Mouse (Mus musculus): ENCODE data around the gene I0C0044D17Rik.
"Not testable (repeated sequence)": the region's sequence is repeated elsewhere in the genome, so short reads cannot be mapped to it uniquely, and the experiment has no call there.

I0C0044D17Rik gene

DNA sequence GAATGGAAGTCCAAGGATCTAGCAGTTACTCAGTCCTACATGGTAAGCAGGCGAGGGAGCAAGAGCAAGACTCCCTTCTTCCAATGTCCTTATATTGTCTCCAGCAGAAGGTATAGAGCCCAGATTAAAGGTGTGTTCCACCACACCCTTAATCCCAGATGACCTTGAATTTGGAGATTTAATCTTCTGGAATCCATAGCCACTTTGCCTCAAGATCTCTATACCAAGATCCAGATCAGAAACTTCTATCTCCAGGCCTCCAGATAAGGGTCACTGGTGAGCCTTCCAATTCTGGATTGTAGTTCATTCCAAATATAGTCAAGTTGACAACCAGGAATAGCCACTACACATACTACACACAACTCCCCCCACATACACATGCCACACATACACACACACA is at the start of gene I0C0044D17Rik:
Gene I0C0044D17Rik, minus strand, starts transcription at position 101 of the 400 bp plus-strand sequence.
- in situ Hi-C loops (cut with MboI; ENCODE audit: unreplicated experiment in 2 of 2): not testable (repeated sequence)

- in situ Hi-C loops (cut with MboI; ENCODE audit: unreplicated experiment in 2 of 2): no loop called here
These were observed 42.0 kb upstream of the I0C0044D17Rik start for GRCm38 (mm10) chr4:98865386-98866237.

DNA sequence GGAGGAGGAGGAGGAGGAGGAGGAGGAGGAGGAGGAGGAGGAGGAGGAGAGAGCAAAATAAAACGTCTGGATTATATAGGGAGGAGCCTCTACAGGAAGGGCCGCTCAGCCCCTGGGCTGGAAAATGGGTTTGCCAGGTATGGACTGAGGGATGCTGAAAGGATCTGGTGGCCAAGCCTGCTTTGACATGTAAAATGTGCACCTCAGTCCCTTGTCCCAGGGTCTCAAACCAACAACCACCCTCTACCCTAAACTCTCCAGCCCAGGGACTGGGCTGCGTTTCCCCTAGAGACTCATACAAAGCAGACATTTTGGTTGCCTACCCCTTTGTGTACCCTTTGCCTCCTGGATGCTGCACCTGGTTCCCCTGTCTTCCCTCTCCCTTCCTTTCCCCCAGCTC is 40.9 kb upstream of the I0C0044D17Rik start:
- in situ Hi-C loops (cut with MboI; ENCODE audit: unreplicated experiment in 2 of 2): no loop called here

DNA sequence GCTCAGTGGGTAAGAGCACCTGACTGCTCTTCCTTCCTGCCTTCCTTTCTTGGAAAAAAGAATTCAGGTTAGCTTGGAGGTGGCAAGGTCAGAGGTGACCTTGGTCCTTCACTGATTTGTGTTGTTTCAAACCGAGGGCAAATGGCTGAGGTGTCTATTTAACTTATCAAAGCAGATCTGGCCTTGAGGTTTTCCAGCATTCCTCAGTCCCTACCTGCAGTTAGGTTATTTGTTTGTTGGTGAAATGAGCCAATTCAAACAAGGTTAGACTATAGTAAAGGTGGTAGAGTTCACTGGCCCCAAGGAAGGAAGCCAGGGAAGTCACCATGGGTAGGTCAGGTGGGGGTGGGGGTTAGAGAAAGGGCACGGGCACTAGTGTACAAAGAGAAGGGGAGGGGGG is 40.5 kb upstream of the I0C0044D17Rik start:
- in situ Hi-C loops (cut with MboI; ENCODE audit: unreplicated experiment in 2 of 2): no loop called here

DNA sequence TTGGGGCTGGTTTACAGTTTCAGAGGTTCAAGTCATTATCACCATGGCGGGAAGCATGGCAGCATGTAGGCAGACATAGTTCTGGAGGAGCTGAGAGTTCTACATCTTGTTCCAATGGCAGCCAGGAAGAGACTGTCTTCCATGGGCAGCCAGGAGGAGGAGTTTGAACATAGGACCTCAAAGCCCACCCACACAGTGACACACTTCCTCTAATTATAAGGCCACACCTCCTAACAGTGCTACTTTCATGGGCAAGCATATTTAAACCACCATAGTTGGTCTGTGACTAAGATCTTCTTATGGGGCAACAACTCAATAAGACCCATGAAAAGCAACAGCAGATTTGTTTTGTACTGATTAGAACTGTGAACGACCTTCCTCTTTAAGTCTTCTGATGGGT is 39.8 kb upstream of the I0C0044D17Rik start:
- in situ Hi-C loops (cut with MboI; ENCODE audit: unreplicated experiment in 2 of 2): no loop called here

DNA sequence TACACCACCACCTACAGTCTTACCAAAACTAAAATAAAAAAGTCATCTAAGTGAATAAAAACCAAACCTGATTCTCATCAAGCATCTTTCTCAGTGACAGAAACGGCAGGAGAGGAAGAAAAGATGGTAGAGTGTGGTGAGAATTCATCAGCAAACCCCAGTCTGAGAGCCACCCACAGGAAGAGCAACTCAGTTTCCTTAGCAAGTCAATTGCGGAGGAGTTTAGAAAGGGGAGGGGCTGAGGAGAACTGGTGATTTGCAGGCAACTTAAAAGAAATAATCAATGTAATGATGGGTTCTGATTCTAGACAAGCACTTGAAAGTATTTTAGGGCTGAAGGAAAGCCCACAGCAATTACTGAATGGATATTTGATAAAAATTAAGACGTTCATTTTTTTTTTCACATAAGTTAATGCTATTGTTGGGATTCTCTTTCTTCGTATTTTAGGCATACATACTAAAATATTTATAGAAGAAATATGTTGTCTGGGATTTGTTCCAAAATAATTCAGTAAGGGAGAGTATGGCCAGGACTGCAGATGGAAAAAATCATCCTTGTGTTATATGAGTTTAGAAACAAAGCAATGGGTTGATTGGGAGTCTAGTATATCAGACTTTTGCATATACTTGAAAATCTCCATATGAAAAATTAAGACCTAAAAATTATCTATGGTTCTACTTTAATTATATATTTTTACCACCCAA is 34.7 kb upstream of the I0C0044D17Rik start:
- in situ Hi-C loops (cut with MboI; ENCODE audit: unreplicated experiment in 2 of 2): no loop called here

GRCm38 (mm10) chr4:98857037-98857648 is 33.5 kb upstream of the I0C0044D17Rik start:
- in situ Hi-C loops (cut with MboI; ENCODE audit: unreplicated experiment in 2 of 2): no loop called here

- in situ Hi-C loops (cut with MboI; ENCODE audit: unreplicated experiment in 2 of 2): no loop called here
These were observed 30.3 kb upstream of the I0C0044D17Rik start for GRCm38 (mm10) chr4:98853926-98854325.

DNA sequence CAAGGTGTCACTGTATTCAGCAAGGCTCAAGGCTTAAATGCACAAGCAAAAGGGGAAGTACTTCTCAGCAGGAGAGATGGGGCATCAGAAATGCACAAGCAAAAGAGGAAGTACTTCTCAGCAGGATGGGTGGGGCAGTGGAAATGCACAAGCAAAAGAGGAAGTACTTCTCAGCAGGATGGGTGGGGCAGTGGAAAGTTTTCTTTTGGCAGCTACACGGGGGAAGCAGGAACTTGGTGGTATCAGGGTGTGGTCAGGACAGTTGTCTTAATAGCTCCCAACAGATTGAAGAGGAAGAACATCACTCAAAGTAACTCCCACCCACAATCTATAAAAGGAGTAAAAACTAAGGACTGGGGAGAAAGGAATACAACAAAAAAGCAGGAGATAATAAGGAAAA is 26.8 kb upstream of the I0C0044D17Rik start:
- in situ Hi-C loops (cut with MboI; ENCODE audit: unreplicated experiment in 2 of 2): not testable (repeated sequence)

DNA sequence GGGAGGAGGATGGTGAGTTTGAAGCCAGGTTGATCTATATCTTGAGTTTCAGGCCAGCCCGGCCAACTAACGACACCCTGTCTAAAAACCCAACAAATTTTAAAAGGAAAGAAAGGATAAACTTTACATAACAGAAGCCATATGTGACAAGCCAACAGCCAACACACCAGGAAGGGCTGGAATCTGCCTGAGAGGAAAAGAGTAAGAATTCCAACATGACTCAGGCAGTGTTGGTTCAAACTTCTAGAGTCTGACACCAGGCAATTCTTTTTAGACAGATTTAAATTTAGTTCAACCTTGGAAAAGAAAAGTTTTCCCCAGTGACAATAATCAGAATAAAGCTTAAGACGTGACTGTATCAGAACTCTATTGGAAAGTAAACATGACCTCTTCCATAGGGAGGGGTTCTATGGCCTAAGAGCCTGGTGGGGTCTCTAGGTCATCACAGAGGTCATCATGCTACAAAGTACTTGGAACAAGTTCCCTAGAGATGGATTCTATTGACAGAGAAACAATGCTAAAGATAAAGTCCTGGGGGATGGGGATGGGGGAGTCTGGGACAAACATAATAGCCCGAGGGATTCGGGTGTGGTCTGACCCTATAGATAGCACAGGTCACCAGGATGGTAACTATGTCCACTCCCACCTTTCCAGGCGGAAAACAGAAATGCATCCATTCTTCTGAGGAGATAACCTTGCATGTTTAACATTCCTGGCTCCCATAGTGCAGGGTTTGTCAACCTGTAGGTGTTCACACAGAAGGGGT is 23.7 kb upstream of the I0C0044D17Rik start:
- in situ Hi-C loops (cut with MboI; ENCODE audit: unreplicated experiment in 2 of 2): no loop called here

- in situ Hi-C loops (cut with MboI; ENCODE audit: unreplicated experiment in 2 of 2): no loop called here
These were observed 22.8 kb upstream of the I0C0044D17Rik start for GRCm38 (mm10) chr4:98846396-98846795.

DNA sequence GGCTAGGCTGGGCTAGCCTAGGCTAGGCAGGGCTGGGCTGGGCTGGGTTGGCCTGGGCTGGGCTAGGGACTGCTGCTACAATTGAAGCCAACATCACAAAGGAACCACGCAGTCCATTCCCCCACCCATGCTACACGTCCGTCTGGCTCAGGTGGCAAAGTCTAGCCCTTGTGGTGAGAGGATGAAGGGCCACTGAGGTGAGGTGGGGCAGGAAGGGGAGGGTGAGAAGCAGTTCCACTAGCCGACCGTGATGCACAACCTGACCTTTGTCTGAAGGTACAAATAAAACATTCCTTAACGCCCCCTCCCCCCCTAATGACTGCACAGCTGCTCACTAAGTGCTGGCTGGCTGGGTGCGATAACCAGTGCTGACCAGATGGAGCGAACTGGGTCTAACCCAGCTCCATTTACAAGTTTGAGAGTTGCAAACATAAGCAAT is 22.1 kb upstream of the I0C0044D17Rik start:
- in situ Hi-C loops (cut with MboI; ENCODE audit: unreplicated experiment in 2 of 2): no loop called here

DNA sequence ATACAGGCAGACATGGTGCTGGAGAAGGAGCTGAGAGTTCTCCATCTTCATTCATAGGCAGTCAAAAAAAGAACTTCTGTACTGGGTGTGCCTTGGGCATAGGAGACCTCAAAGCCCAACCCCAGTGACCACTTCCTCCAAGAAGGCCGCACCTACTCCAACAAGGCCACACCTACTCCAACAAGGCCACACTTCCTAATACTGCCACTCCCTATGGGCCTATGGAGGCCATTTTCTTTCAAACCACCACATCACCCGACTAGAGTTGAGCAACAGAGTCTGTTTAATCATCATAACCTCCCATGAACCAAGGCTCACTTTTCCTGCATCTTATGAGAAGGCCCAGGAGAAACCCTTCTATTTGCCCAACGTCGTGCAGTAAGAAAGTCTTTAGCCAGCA is 21.6 kb upstream of the I0C0044D17Rik start:
- in situ Hi-C loops (cut with MboI; ENCODE audit: unreplicated experiment in 2 of 2): no loop called here

GRCm38 (mm10) chr4:98843906-98844597 is 20.4 kb upstream of the I0C0044D17Rik start:
- in situ Hi-C loops (cut with MboI; ENCODE audit: unreplicated experiment in 2 of 2): no loop called here

DNA sequence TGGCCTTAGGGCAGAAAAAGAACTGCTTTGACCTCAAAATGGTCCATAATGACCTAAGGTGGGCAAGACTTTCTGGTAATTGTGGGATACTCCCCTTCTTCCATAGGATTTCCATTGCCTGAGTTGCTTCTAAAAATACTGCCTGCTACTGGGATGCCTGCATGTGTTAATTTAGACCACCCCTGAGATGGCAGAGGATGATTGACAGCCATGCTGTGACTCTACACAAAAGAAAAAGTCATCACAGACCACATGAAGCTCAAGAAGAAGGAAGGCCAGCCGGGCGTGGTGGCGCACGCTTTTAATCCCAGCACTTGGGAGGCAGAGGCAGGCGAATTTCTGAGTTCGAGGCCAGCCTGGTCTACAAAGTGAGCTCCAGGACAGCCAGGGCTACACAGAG is 17.6 kb upstream of the I0C0044D17Rik start:
- in situ Hi-C loops (cut with MboI; ENCODE audit: unreplicated experiment in 2 of 2): not testable (repeated sequence)

- in situ Hi-C loops (cut with MboI; ENCODE audit: unreplicated experiment in 2 of 2): no loop called here
These were observed 16.9 kb upstream of the I0C0044D17Rik start for GRCm38 (mm10) chr4:98840526-98840925.

- in situ Hi-C loops (cut with MboI; ENCODE audit: unreplicated experiment in 2 of 2): no loop called here
These were observed 15.3 kb upstream of the I0C0044D17Rik start for GRCm38 (mm10) chr4:98838913-98839312.

- in situ Hi-C loops (cut with MboI; ENCODE audit: unreplicated experiment in 2 of 2): no loop called here
These were observed 14.3 kb upstream of the I0C0044D17Rik start for GRCm38 (mm10) chr4:98837715-98838505.

GRCm38 (mm10) chr4:98836519-98836918 is 12.9 kb upstream of the I0C0044D17Rik start:
- in situ Hi-C loops (cut with MboI; ENCODE audit: unreplicated experiment in 2 of 2): no loop called here

All from v-Abl transformed pro-B cells (cell line).